Mouse (Mus musculus) brain, adult 2 months (tissue): ENCODE measurements around the gene Fbxl13.
A peak's percentile ranks its signal among the peaks of the same experiment; 100 is the strongest.

Experiments used
- DNase-seq: peaks from one replicate; pipeline ENCODE4 v3.0.0; 2011; ENCODE audit warnings: low read depth, low spot score

The Fbxl13 gene

DNA sequence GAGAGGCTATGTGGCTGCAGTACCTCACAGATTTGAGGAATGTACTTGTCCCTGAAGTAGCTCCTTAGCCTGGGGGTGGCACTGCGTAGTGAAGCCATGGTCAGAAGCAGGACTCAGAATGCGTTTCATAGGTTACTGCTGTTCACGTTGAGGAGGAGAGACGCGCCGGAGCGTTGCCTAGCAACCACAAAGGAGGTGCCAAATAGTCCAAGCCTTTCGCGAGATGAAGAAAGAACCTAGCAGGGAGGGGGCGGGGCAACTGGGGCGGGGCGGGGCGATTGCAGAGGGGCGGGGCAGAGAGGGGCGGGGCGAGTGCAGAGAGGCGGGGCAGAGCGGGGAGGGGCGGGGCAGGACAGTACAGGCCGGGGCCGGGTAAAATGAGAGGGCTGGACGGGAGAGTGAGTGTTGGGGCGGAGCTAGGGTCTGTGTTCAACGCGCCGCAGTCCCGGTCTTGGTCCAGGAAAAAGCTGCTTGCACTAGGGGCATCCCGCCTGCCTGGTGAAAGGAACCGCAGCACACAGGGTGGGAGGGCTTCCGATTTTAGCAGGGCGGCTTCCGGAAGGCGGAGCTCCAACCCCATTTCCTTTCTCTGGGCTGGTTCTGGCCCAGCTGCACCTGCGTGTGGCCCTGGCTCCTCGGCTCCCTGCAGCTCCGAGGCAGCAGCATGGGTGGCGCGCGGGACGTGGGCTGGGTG lies at the start of gene Fbxl13, which contains the start of gene Armc10:
Gene Fbxl13, minus strand, starts transcription at position 196 of the 694 bp plus-strand sequence.
Gene Armc10, plus strand, starts transcription at position 375 of the 694 bp plus-strand sequence.
- DNase-seq: peak; percentile 96

GRCm38 (mm10) chr5:21694854-21695490 lies 49.5 kb upstream of the Fbxl13 start:
- peak; percentile 58 for DNase-seq

DNA sequence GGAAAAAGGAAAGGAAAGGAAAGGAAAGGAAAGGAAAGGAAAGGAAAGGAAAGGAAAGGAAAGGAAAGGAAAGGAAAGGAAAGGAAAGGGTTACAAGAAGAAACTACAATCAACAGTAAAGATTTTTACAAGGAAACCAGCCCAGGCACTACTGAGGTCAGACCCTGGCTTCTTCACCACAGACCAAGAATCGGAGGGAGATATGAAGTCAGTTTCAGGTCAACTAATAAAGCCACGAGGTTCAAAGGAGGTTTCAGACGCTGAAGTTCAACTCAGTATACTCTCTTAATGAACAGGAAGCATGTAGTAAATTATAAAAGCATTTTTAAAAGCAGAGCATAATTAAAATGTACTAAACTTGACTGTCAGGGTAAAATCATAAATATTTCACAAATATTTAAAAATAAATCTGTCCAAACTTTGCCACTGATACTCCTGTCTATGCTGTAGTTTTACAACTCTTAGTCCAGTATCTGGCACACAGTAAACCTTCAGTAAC lies 48.0 kb upstream of the Fbxl13 start:
- DNase-seq: no peak

GRCm38 (mm10) chr5:21692230-21692629 lies 46.8 kb upstream of the Fbxl13 start:
- DNase-seq: no peak

DNA sequence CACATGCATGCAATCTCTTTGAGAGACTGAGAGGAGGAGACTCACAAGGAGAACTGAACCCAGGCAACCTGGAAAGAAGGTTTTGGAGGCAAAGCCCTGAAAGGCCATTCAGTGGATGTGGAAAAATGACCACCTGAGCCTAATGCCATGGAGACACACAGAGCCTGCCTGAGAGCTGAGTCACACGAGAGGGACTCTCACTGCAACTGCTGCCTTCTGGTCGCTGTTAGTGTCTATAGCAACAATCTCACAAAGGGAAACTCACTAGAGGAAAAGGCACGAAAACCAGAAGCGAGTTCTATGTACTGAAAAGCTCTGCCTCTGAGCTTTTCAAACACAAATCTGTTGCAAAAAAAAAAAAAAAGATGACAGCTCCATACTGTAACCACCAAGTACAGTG lies 41.6 kb upstream of the Fbxl13 start:
- peak; percentile 70 for DNase-seq

GRCm38 (mm10) chr5:21685001-21685400 lies 39.6 kb upstream of the Fbxl13 start:
- DNase-seq: no peak

DNA sequence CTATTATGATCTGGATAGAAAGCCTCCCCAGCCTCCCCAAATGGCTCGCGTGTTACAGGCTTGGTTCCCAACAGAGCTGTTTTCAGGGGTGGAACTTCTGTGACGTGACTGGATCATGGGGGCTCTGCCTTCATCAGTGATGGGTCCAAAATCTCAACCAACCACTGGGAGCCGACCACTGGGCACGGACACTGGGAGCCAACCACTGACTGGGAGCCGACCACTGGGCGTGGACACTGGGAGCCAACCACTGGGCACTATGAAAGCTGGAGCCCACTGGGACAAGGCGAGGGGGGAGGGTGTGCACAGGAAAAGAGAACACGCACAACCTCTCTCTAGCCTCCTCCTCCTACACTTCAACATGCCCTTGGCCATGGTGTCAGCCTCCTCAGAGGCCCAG lies 38.4 kb upstream of the Fbxl13 start:
- DNase-seq: no peak

DNA sequence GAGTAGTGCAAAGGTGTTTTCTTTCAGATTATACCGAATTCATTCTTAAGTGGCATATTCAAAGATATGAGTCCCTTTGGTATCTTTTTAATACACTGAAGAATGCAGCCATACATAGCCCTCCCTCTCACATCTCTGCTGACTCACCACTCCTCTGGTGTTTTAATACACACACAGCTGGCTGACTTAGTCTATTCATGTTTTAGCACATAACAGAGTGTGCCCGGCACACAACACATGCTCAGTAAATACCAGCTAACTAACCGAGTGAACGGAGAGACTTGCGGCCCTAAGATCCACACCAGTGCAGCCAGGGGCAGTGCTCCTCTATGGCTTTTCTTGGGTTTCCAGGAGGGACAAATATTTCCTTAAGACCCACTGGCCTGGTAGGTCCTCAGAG lies 35.5 kb upstream of the Fbxl13 start:
- DNase-seq: peak; percentile 79

DNA sequence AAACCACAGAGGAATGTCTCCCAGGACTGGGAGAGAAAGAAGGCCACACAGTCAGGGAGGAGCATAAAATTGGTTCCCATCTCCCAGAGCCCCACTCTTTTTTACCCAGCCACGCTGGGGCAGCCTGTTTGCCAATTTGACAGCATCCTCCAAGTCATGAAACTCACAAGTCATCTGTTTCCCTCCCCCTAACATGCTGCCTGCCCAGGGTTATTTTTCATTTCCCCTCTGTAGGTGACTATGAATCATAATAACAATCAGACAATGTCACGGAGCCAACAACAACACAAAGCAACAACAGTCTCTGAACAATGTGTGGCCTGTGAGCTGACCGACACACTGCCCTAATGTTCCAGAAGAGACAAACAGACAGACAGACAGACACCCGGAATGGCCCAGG lies 34.6 kb upstream of the Fbxl13 start:
- DNase-seq: peak; percentile 38

DNA sequence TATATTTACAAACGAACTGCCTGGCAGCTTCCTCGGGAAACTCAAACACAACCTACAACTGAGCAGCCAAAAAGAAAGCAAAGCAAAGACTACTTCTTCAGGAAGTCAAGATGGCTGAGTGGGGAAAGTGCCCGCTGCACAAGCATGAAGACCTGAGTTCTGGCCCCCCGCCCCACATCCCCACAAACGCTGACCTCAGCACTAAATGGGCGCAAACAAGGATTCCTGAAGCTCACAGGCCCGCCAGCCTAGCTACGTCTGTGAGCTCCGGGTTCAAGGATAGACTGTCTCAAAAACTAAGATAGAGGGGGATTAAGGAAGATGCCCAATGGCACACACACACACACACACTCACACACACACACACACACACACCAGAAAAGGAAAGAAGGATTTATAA lies 32.9 kb upstream of the Fbxl13 start:
- DNase-seq: no peak

DNA sequence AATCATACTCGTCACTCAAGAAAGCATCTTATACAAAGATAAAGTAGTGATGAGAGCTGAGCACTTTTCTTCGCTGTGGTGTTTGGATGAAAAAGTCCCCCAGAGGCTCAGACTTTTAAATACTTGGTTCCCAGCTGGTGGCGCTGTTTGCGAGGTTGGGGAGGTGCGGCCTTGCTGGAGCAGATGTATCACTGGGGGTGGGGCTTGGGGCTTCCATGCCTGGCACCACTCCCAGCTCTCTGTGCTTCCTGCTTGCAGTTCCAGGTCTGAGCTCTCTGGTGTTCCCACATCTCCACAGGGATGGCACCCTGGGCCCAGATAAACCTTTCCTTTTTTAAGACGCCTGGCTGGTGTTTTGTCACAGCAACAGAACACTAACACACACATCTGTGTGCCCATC lies 32.5 kb upstream of the Fbxl13 start:
- no peak for DNase-seq

DNA sequence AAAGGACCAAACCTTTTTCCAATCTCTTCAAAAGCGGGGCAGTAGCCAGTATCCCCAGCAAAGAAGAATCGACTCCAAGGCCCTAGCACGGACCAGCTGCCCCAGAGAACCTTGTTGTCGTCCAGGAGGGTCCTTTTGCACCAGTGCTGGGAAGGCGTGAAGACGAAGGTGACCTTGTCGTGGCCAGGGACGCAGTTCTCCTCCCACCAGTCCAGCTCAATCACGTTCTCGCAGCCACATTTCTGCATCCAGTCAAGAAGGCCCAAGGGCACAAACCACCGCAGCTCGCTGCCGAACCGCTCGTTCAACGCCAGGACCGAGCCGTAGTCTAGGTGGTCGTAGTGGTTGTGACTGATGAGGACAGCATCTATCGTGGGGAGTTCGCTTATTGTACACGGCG lies 30.1 kb upstream of the Fbxl13 start:
- no peak for DNase-seq

DNA sequence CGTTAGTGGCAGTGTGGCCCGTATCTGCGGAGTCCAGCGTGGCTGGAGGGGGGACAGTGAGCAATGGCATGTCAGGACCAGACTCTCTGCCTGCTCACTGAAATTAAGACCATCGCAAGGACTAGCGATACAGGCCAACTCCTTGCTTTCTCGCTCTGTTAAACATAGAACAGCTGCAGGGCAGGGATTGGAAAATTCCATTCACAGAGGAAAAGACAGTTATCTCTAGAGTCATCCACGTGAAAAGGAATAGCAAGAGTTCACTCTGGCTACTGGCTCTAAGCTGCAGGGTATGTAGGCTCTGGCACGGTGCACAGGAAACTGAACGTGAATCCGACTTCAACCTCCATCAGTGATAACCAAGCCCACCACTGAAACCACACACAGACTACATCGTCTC lies 29.6 kb upstream of the Fbxl13 start:
- no peak for DNase-seq

- DNase-seq: no peak
These were observed 28.3 kb upstream of the Fbxl13 start for GRCm38 (mm10) chr5:21673742-21674141.

DNA sequence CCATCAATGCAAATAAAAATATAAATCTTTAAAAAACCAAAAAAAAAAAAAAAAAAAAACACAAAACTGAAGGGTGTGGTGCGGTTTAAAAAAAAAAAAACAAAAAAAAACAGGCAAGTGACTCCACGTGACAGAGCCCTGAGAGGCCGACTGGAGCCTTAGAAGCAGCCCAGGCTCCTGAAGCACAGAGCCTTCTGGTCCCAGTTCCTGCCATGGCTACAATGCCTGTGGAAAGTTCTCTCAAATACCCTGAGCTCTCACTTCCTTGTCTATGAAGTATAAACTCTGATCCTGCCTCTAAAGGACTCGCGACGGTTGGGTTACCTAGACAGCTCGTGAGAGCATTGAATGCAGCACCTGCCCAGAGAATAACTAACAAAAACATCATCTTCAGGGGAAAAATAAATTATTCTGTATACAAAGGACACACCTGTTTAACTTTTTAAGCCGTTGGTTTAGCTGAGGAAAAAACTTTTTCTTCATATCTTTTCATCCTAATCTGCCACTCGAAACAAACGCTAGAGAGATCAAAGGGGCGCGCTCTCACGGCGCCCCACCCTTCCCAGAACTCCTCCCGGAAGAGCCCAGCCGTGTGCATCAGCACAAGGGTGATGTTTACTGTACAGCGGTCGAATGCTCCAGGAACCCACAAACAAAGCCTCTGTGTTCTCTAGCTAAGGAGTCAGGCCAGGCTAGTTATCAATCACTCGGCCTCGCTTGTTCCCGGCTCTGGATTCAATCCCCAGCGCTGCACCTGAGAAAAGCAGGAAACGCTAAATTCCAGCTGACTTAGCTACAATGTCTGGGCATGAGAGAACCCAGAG lies 27.6 kb upstream of the Fbxl13 start:
- peak; percentile 49 for DNase-seq

DNA sequence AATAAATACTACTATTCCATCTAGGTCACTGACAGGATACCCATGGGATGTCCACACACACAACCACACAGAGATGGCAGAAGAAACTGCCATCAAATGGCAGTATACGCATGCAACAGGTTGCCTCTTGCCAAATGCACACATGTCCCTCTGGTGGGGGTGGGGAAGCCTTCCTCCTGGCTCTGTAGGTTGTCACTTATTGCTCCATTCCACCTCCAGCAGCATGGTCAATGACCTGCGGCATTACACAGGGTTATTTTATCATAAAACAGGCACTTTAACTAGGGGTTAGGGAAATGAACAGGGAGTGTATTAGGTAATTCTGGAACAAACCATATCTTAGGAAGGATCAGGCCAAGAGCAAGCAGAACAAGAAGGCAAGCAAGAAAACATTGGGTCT lies 23.9 kb upstream of the Fbxl13 start:
- no peak for DNase-seq

- DNase-seq: no peak
These were observed 22.0 kb upstream of the Fbxl13 start for GRCm38 (mm10) chr5:21667191-21668137.

GRCm38 (mm10) chr5:21663081-21663480 lies 17.6 kb upstream of the Fbxl13 start:
- no peak for DNase-seq

- DNase-seq: peak; percentile 46
These were observed 15.4 kb upstream of the Fbxl13 start for GRCm38 (mm10) chr5:21660850-21661249.

- peak; percentile 88 for DNase-seq
These were observed 13.4 kb upstream of the Fbxl13 start for GRCm38 (mm10) chr5:21658623-21659395.
